Mouse (Mus musculus): ENCODE measurements around the gene Dhx33.

The Dhx33 gene

GRCm38 (mm10) chr11:70982557-70983228 lies 21.5 kb downstream of the Dhx33 start, which contains the start of gene C1qbp:
TSS of gene C1qbp (minus strand) at chr11:70983026.
- peak; percentile 76 to 88 for DNase-seq (ENCODE audit: low read depth in 1 of 2, low spot score in 2 of 2)

- DNase-seq (ENCODE audit: low read depth in 1 of 2, low spot score in 2 of 2), result no peak
These were observed 22.2 kb downstream of the Dhx33 start for GRCm38 (mm10) chr11:70982030-70982429.

GRCm38 (mm10) chr11:70980751-70981510 lies 23.3 kb downstream of the Dhx33 start:
- no peak for DNase-seq (ENCODE audit: low read depth in 1 of 2, low spot score in 2 of 2)

GRCm38 (mm10) chr11:70980232-70980631 lies 24.0 kb downstream of the Dhx33 start:
- DNase-seq (ENCODE audit: low read depth in 1 of 2, low spot score in 2 of 2), result no peak

GRCm38 (mm10) chr11:70977293-70977692 lies 26.9 kb downstream of the Dhx33 start:
- no peak for DNase-seq (ENCODE audit: low read depth in 1 of 2, low spot score in 2 of 2)

- DNase-seq (ENCODE audit: low read depth in 1 of 2, low spot score in 2 of 2), result no peak
These were observed 29.0 kb downstream of the Dhx33 start for GRCm38 (mm10) chr11:70975193-70975592.

GRCm38 (mm10) chr11:70973947-70974346 lies 30.3 kb downstream of the Dhx33 start:
- no peak for DNase-seq (ENCODE audit: low read depth in 1 of 2, low spot score in 2 of 2)

- no peak for DNase-seq (ENCODE audit: low read depth in 1 of 2, low spot score in 2 of 2)
These were observed 31.7 kb downstream of the Dhx33 start for GRCm38 (mm10) chr11:70972586-70972985.

- DNase-seq (ENCODE audit: low read depth in 1 of 2, low spot score in 2 of 2), result no peak
These were observed 33.4 kb downstream of the Dhx33 start for GRCm38 (mm10) chr11:70970560-70971540.

- DNase-seq (ENCODE audit: low read depth in 1 of 2, low spot score in 2 of 2), result peak; percentile 80 to 83
These were observed 34.2 kb downstream of the Dhx33 start, which contains the start of the genes Nup88 and Rpain for GRCm38 (mm10) chr11:70969821-70970559. TSS of gene Nup88 (minus strand) at chr11:70969973. TSS of gene Rpain (plus strand) at chr11:70970213.

- no peak for DNase-seq (ENCODE audit: low read depth in 1 of 2, low spot score in 2 of 2)
These were observed 34.9 kb downstream of the Dhx33 start for GRCm38 (mm10) chr11:70969271-70969794.

- DNase-seq (ENCODE audit: low read depth in 1 of 2, low spot score in 2 of 2), result no peak
These were observed 39.9 kb downstream of the Dhx33 start for GRCm38 (mm10) chr11:70964222-70964907.

GRCm38 (mm10) chr11:70960786-70961554 lies 43.3 kb downstream of the Dhx33 start:
- DNase-seq (ENCODE audit: low read depth in 1 of 2, low spot score in 2 of 2), result no peak

- DNase-seq (ENCODE audit: low read depth in 1 of 2, low spot score in 2 of 2), result no peak
These were observed 49.5 kb downstream of the Dhx33 start for GRCm38 (mm10) chr11:70954711-70955110.

GRCm38 (mm10) chr11:70944935-70945817 lies 59.1 kb downstream of the Dhx33 start:
- no peak for DNase-seq (ENCODE audit: low read depth in 1 of 2, low spot score in 2 of 2)

- no peak for DNase-seq (ENCODE audit: low read depth in 1 of 2, low spot score in 2 of 2)
These were observed 60.6 kb downstream of the Dhx33 start for GRCm38 (mm10) chr11:70943651-70944050.

GRCm38 (mm10) chr11:70942596-70942995 lies 61.6 kb downstream of the Dhx33 start:
- no peak for DNase-seq (ENCODE audit: low read depth in 1 of 2, low spot score in 2 of 2)

- DNase-seq (ENCODE audit: low read depth in 1 of 2, low spot score in 2 of 2), result no peak
These were observed 68.9 kb downstream of the Dhx33 start for GRCm38 (mm10) chr11:70935316-70935715.

All from monocyte, adult 2 months (primary cell).